In genomic region chr9:23410567-23410966, GRCm38 (mm10) we compare ENCODE assay signal across 16 mouse cellular contexts.
"Had no signal": no experiment of that assay in that cellular context is flagged by ENCODE, and none has a peak within 500 bp of the region (broad histone marks: within the 10 kb centered on the region; RNA-seq: fewer than 3 reads in every experiment).

No protein-coding gene starts in this region.

- H3K27me3 ChIP-seq: liver, embryonic 13.5 days; lung, embryonic 15.5 days; megakaryocyte, embryonic 14.5 days; midbrain, embryonic 15.5 days; neural tube, embryonic 12.5 days; stomach, embryonic 15.5 days had no signal

- ATAC-seq: liver, postnatal 0 days; midbrain, embryonic 15.5 days had no signal

- H3K9ac ChIP-seq: liver, embryonic 13.5 days; liver, postnatal 0 days; lung, embryonic 15.5 days; midbrain, embryonic 15.5 days; neural tube, embryonic 12.5 days; stomach, embryonic 15.5 days had no signal

- H3K36me3 ChIP-seq: liver, embryonic 13.5 days; lung, embryonic 15.5 days; midbrain, embryonic 15.5 days; neural tube, embryonic 12.5 days; stomach, embryonic 15.5 days had no signal

- DNase-seq: kidney, adult 8-10 months; kidney, postnatal 36 days; layer of hippocampus, adult 9-11 months; layer of hippocampus, postnatal 36 days; liver, embryonic 13.5 days; liver, postnatal 0 days; right cerebral cortex, postnatal 14 days; thymus, adult 2 months; thymus, postnatal 25 days had no signal

- H3K27ac ChIP-seq: liver, embryonic 13.5 days; lung, embryonic 15.5 days; macrophage; midbrain, embryonic 15.5 days; neural tube, embryonic 12.5 days; stomach, embryonic 15.5 days had no signal

- H3K4me2 ChIP-seq: liver, embryonic 13.5 days; lung, embryonic 15.5 days; midbrain, embryonic 11.5 days; midbrain, embryonic 15.5 days; neural tube, embryonic 12.5 days; stomach, embryonic 15.5 days had no signal

- H3K4me3 ChIP-seq: liver, embryonic 13.5 days; lung, embryonic 15.5 days; megakaryocyte, embryonic 14.5 days; midbrain, embryonic 15.5 days; neural tube, embryonic 12.5 days; stomach, embryonic 15.5 days had no signal

- H3K4me1 ChIP-seq: liver, embryonic 13.5 days; lung, embryonic 15.5 days; megakaryocyte, embryonic 14.5 days; midbrain, embryonic 15.5 days; neural tube, embryonic 12.5 days; stomach, embryonic 15.5 days had no signal

- H3K9me3 ChIP-seq: liver, embryonic 13.5 days; lung, embryonic 15.5 days; midbrain, embryonic 15.5 days; neural tube, embryonic 12.5 days; stomach, embryonic 15.5 days had no signal
